Mouse (Mus musculus): ENCODE results near the gene Cavin1.

- TF ChIP-seq HCFC1 (IDR thresholded peaks at IDR 0.05; ENCODE audit: borderline replicate concordance, insufficient read depth, low read length) (no peak), ZNF384 (IDR thresholded peaks at IDR 0.05; ENCODE audit: low read depth, low read length) (no peak), CHD2 (IDR thresholded peaks at IDR 0.05; ENCODE audit: low read depth, low read length) (no peak)
These were observed 9.8 kb upstream of the Cavin1 start for GRCm38 (mm10) chr11:100980438-100980837.
